Mouse (Mus musculus) megakaryocyte progenitor cell, adult 5-6 weeks (primary cell): ENCODE measurements around the gene Rnf180. TPM values are rescaled to one million over a fixed set of nuclear protein-coding genes. Genes with fewer than 3 reads are reported as not detected.

Experiments used
- ATAC-seq: replicated peaks from 2 replicates; pipeline ENCODE4 v1.8.0; 2016; ENCODE audit warnings: mild to moderate bottlenecking, moderate TSS enrichment, inconsistent platforms; ENCODE audit not compliant: poor library complexity
- total RNA-seq, 2 experiments: library from RNA; stranded (forward) in 1 of 2; stranded (reverse) in 1 of 2; fragments of 157-497, 149-512 nt in 1 of 2; fragments of 200-1000 nt in 1 of 2; gene quantifications; 2 replicates each; pipeline versions ENCODE4 v1.2.3 to v1.2.4; 2015 to 2017

Rnf180 gene
- total RNA-seq, 2 experiments from 2014 or later, result 1.8 to 3.9 TPM

DNA sequence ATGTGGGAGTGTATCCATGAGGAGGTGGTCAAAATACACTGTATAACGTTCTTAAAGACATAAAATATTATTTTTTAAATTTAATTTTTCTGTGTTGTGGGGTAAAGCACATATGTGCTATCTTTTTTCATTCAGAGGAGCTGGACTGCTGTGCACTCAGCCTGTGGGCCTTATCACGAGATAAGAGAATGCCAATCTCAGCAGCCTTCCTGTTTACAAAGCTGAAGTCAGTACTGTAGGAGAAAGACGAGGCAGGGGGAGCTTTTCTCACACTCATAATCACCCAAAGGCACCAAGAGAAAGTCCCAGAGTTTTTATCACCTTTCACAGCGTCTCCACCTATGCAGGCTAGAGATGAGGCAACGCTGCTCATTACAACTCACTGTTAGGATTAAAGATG, 160.2 kb downstream of the Rnf180 start:
- ATAC-seq, result peak; percentile 84

DNA sequence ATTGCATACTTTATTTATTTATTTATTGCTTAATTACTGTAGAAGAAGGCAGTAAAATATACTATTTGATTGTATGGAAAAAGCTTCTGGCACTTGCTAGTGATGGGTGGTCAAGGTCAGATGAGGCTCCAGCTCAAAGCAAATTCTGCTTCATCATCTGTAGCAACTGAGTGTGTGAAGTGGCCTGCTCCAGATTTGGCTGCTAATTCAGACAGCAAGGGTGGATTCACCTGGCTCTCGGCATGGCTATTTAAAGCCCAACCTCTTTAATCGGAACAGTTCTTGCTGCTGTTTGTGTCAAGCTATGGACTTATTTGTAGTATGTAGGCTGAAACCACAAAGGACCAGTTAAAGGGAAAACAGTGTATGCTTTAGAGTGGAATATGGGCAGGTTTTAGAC, 161.8 kb downstream of the Rnf180 start:
- no peak for ATAC-seq

DNA sequence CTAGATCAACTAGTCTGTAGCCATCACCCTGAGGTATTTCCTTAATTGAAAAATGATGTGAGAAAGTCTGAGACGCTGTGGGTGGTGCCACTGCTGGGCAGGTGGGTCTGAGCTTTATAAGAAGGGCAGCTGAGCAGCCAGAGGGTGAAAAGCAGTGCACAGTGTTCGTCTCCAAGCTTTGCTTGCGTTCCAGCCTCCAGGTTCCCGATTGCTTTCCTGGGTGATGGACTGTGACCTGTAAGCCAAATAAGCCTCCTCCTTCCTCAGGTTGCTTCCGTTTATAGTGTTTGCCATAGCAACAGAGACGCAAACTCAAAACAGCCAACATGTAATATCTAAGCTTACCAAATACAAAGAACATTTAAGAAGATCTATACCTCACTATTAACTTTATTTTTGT, 162.2 kb downstream of the Rnf180 start:
- ATAC-seq, result no peak

DNA sequence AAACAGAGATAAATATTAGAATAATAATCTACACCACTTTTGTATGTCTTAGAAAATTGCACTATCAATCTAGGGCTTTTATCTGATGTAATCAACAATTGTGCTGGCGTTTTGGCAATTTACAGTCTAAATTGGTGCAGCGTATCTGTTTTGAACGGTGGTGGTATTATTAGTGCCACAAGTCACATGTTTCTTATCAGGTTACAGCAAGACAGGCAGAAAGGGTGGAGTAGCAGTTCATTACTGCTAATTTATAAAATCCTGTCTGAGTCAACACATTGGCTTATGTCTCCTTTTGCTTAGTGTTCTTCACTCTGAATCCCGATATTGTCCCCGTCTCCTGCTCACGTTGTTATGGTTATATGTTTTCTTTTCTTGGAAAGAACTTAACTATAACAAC, 164.5 kb downstream of the Rnf180 start:
- ATAC-seq, result peak; percentile 83

DNA sequence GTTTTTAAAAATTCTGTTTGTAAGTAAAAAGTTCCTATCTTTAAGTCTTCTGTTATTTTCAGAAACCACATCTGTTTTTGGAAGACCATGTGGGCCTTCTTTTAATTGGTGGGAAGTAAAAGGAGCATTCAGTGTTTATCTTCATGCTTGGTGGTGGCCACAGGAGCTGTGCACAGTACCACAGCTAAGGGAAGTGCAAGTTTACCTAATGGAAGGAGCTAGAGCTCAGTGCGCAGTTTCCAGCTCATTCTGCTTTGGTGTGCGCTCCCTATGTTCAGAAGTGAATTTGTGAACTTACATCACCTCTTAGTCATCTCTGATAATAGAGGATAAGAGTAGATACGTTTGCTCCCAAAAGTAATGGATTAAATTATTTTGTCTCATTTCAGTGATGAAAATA, 172.5 kb downstream of the Rnf180 start:
- ATAC-seq, result 0 out of 2 replicates have a peak, but pooled peaks have one; percentile 29

DNA sequence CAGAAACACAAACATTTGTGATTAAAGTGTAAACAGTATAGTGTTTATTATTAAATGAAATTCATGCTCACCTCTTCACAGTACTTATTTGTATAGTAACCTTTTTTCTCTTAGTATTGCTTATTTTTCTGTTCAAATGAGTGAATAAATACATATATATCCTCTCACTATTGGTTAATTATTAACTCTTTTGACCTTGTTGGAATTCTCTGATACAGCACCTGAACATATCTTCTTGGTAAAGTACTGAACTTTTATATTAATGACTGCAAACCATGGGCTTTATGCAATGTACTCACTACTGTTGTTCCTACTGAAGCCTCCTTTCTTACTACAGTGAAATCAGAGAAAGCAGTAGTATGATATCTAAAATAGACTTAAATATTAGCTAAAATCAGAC, 173.0 kb downstream of the Rnf180 start:
- no peak for ATAC-seq

DNA sequence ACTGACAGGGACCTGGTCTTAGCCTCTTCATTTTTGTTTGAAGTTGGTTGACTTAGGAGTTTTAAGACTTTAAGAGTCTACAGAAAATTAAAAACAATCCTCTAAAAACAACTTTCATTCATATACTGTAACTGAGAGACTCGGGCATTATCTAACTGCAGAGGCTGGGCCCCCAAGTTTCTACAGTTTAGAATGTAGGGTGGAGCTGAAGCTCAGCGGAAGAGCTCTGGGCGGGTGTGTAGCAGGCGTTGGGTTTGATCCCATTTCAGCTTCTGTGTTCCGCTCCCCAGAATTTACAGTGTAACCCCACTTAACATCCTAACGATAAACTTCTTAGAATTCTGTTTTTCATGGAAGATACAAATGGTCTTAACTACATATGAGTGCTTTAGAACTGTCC, 183.0 kb downstream of the Rnf180 start:
- ATAC-seq, result no peak; the same call in 1 of the 2 replicates

DNA sequence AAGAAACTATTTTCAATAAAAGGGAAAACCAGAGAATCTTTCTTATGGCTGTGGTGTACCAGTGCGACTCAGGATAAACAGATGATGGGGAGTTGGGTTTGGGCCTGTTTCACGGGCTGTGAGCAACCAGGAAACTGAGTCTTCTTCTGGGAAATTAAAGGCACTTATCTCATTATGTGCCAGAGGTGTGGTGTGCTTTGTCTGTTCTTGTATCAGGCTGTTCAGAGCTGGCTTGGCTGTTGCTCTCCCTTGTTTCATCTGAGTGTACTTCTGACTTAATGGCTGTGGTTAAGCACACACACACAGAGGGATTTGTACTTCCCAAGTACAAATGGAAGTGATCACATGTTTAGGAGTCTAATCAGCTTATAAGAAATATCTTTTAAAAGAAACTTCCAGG, 190.2 kb downstream of the Rnf180 start:
- ATAC-seq, result no peak

DNA sequence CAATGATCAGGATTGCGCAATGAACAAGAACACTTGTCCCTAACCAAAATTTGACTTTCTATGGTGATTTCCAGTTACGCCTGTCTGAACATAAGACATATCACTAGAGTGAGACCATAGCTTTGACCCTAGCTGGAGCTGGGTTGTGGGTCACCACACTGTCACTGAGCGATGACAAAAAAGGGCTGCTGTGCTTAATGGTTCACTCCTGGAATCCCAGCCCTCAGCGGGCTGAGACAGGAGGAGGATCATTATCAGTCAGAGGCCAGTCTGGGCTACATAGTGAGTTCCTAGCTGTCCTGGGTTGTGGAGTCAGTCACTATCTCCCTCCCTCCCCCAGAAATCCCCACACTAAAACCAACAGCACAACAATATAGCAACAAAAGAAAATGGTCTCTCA, 193.9 kb downstream of the Rnf180 start:
- no peak for ATAC-seq

DNA sequence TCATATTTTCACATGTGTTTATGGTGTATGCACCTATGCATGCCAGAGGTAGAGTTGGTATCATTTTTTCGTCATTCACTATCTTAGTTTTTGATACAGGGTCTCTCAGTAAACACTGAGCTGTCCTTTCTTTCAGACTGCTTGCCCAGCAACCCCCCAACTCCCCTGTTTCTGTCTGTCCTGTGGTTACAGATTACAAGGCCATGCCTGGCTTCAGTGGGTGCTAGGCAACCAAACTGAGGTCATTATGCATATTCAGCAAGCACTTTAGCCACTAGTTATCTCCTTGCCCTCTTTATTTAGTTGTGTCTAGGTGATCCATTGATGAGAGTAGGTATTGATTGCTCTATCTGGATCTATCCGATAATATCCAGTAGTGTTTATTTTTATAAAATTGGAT, 198.3 kb downstream of the Rnf180 start:
- no peak for ATAC-seq

DNA sequence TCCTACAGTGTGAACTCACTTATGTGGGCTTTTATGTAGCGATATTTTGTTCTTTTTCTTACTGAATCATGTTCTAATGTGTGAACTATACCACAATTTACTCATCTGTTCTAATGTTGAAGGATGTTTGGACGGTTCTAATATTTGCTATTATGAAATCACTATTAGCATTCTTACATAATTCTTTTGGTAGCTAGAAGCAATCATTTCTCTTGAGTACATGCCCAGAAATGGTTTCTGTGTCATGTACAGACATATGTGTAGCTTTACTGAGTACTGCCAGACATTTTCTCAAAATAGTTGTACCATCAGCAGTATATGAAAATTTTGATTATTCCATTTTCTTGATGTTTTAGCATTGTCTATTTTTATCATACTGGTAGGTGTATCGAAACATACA, 205.3 kb downstream of the Rnf180 start:
- no peak for ATAC-seq

DNA sequence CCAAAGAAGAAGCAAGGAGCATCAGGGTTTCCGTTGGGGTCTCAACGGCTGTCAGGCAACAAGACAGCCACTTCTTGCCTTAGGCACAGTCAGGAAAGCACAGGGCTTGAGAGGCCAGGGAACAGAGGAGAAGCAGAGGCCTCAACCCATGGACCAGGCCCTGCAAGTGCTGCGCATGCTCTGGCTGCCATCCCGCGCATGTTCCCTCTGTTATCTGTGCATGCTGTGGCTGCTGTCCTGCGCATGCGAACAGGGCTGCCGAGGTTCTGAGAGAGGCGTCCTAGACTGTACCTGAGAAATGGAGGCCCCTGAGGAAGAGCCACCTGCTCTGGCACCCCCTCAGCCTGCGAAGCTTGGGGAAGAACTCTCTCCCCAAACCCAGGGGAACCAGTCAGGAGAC, 212.8 kb downstream of the Rnf180 start, which contains the start of gene 4933425L06Rik:
TSS of gene 4933425L06Rik (plus strand) at position 261 of the 400 bp plus-strand sequence.
- ATAC-seq, result no peak

Other genes starting within 250 kb of the Rnf180 start
- gene Rgs7bp, start 239.9 kb downstream of the Rnf180 start, total RNA-seq (2015), result 0.44 and 0.52 TPM in 2 replicates
- 0.37 and 0.51 TPM in 2 replicates for gene Rgs7bp, start 239.9 kb downstream of the Rnf180 start, total RNA-seq (2017)
- gene 4933425L06Rik, start 212.7 kb downstream of the Rnf180 start, total RNA-seq (2015), result not detected in 2 replicates
- gene 4933425L06Rik, start 212.7 kb downstream of the Rnf180 start, total RNA-seq (2017), result not detected in 2 replicates
- gene Htr1a, start 148.8 kb upstream of the Rnf180 start, total RNA-seq (2015), result not detected in 2 replicates
- gene Htr1a, start 148.8 kb upstream of the Rnf180 start, total RNA-seq (2017), result not detected in 2 replicates